Mouse (Mus musculus): ENCODE data around the gene 4930469K13Rik. TPM values are rescaled to one million over a fixed set of nuclear protein-coding genes. Genes with fewer than 3 reads are reported as not detected.
A peak's percentile ranks its signal among the peaks of the same experiment; 100 is the strongest.

Gene 4930469K13Rik
- polyA plus RNA-seq, 1 experiment from 2014 or later: not detected

GRCm38 (mm10) chr11:33943565-33943964 is 154.8 kb downstream of the 4930469K13Rik start:
- TF ChIP-seq CTCF (IDR thresholded peaks at IDR 0.05; ENCODE audit: low read depth) (no peak), EP300 (optimal IDR thresholded peaks at IDR 0.05) (no peak)
- ATAC-seq (ENCODE audit: low FRiP score, low TSS enrichment) (no peak), DNase-seq (ENCODE audit: low spot score) (no peak)

GRCm38 (mm10) chr11:33939456-33940113 is 158.8 kb downstream of the 4930469K13Rik start:
- Histone ChIP-seq H3K4me1 (replicated peaks; ENCODE audit: control insufficient read depth, insufficient read depth) (no peaks in the 10 kb centered on the region), H3K4me3 (ENCODE audit: low read depth, low read length) (no peak overlapping the region), H3K4me2 (replicated peaks; ENCODE audit: low read depth) (no peak overlapping the region), H3K9me3 (ENCODE audit: control insufficient read depth, low read length) (no peaks in the 10 kb centered on the region), H3K36me3 (ENCODE audit: control insufficient read depth, insufficient read depth, low read length) (no peaks in the 10 kb centered on the region), H3K9ac (ENCODE audit: low read length) (no peak overlapping the region), H3K27me3 (ENCODE audit: control insufficient read depth, insufficient read depth, low read length) (no peaks in the 10 kb centered on the region), H3K27ac (replicated peaks) (no peak overlapping the region)
- DNase-seq (ENCODE audit: low spot score) (no peak), ATAC-seq (ENCODE audit: low FRiP score, low TSS enrichment) (no peak)
- 76% methylated on average over 4 of the region's 4 CpGs for WGBS
- TF ChIP-seq EP300 (optimal IDR thresholded peaks at IDR 0.05) (no peak), CTCF (IDR thresholded peaks at IDR 0.05; ENCODE audit: low read depth) (no peak)

More at GRCm38 (mm10) chr11:33943565-33943964, 154.8 kb downstream of the 4930469K13Rik start:
- H3K27ac ChIP-seq (replicated peaks): no peak overlapping the region
- no peaks in the 10 kb centered on the region for H3K9me3 ChIP-seq (ENCODE audit: control insufficient read depth, low read length)
- no peak overlapping the region for H3K4me2 ChIP-seq (replicated peaks; ENCODE audit: low read depth)
- H3K4me1 ChIP-seq (replicated peaks; ENCODE audit: control insufficient read depth, insufficient read depth): no peaks in the 10 kb centered on the region
- H3K9ac ChIP-seq (ENCODE audit: low read length): no peak overlapping the region
- H3K27me3 ChIP-seq (ENCODE audit: control insufficient read depth, insufficient read depth, low read length): no peaks in the 10 kb centered on the region
- H3K4me3 ChIP-seq (ENCODE audit: low read depth, low read length): no peak overlapping the region
- WGBS: 91% methylated on average over 1 of the region's 1 CpGs
- no peaks in the 10 kb centered on the region for H3K36me3 ChIP-seq (ENCODE audit: control insufficient read depth, insufficient read depth, low read length)

- no peak for TF ChIP-seq CTCF (IDR thresholded peaks at IDR 0.05; ENCODE audit: low read depth)
- TF ChIP-seq EP300 (optimal IDR thresholded peaks at IDR 0.05): no peak
- no peaks in the 10 kb centered on the region for H3K36me3 ChIP-seq (ENCODE audit: control insufficient read depth, insufficient read depth, low read length)
- ATAC-seq (ENCODE audit: low FRiP score, low TSS enrichment): no peak
Observed at GRCm38 (mm10) chr11:33938561-33939274, 159.6 kb downstream of the 4930469K13Rik start.

GRCm38 (mm10) chr11:33937641-33938040 is 160.7 kb downstream of the 4930469K13Rik start:
- no peak for ATAC-seq (ENCODE audit: low FRiP score, low TSS enrichment)
- Histone ChIP-seq H3K27me3 (ENCODE audit: control insufficient read depth, insufficient read depth, low read length) (no peaks in the 10 kb centered on the region), H3K4me1 (replicated peaks; ENCODE audit: control insufficient read depth, insufficient read depth) (no peaks in the 10 kb centered on the region), H3K27ac (replicated peaks) (no peak overlapping the region), H3K9me3 (ENCODE audit: control insufficient read depth, low read length) (no peaks in the 10 kb centered on the region), H3K4me3 (ENCODE audit: low read depth, low read length) (no peak overlapping the region), H3K9ac (ENCODE audit: low read length) (no peak overlapping the region), H3K36me3 (ENCODE audit: control insufficient read depth, insufficient read depth, low read length) (no peaks in the 10 kb centered on the region), H3K4me2 (replicated peaks; ENCODE audit: low read depth) (no peak overlapping the region)
- DNase-seq (ENCODE audit: low spot score): no peak
- 80% methylated on average over 8 of the region's 8 CpGs for WGBS
- no peak for TF ChIP-seq CTCF (IDR thresholded peaks at IDR 0.05; ENCODE audit: low read depth)
- no peak for TF ChIP-seq EP300 (optimal IDR thresholded peaks at IDR 0.05)

More at GRCm38 (mm10) chr11:33938561-33939274, 159.6 kb downstream of the 4930469K13Rik start:
- H3K4me3 ChIP-seq (ENCODE audit: low read depth, low read length): no peak overlapping the region
- no peaks in the 10 kb centered on the region for H3K9me3 ChIP-seq (ENCODE audit: control insufficient read depth, low read length)
- no peak overlapping the region for H3K27ac ChIP-seq (replicated peaks)
- no peak overlapping the region for H3K9ac ChIP-seq (ENCODE audit: low read length)
- DNase-seq (ENCODE audit: low spot score): no peak
- H3K4me1 ChIP-seq (replicated peaks; ENCODE audit: control insufficient read depth, insufficient read depth): no peaks in the 10 kb centered on the region
- 62% methylated on average over 7 of the region's 7 CpGs for WGBS
- no peak overlapping the region for H3K4me2 ChIP-seq (replicated peaks; ENCODE audit: low read depth)
- no peaks in the 10 kb centered on the region for H3K27me3 ChIP-seq (ENCODE audit: control insufficient read depth, insufficient read depth, low read length)

- no peak overlapping the region for H3K27ac ChIP-seq (replicated peaks)
- TF ChIP-seq CTCF (IDR thresholded peaks at IDR 0.05; ENCODE audit: low read depth): peak; percentile 47
- no peak for TF ChIP-seq EP300 (optimal IDR thresholded peaks at IDR 0.05)
- 58% methylated on average over 9 of the region's 9 CpGs for WGBS
- no peak overlapping the region for H3K4me2 ChIP-seq (replicated peaks; ENCODE audit: low read depth)
- no peak for DNase-seq (ENCODE audit: low spot score)
- H3K27me3 ChIP-seq (ENCODE audit: control insufficient read depth, insufficient read depth, low read length): no peaks in the 10 kb centered on the region
- no peak overlapping the region for H3K9ac ChIP-seq (ENCODE audit: low read length)
- no peaks in the 10 kb centered on the region for H3K4me1 ChIP-seq (replicated peaks; ENCODE audit: control insufficient read depth, insufficient read depth)
- H3K9me3 ChIP-seq (ENCODE audit: control insufficient read depth, low read length): no peaks in the 10 kb centered on the region
- no peaks in the 10 kb centered on the region for H3K36me3 ChIP-seq (ENCODE audit: control insufficient read depth, insufficient read depth, low read length)
- H3K4me3 ChIP-seq (ENCODE audit: low read depth, low read length): no peak overlapping the region
- no peak for ATAC-seq (ENCODE audit: low FRiP score, low TSS enrichment)
Observed at GRCm38 (mm10) chr11:33934286-33934685, 164.1 kb downstream of the 4930469K13Rik start.

Measured in stomach, postnatal 0 days (tissue).